Mouse (Mus musculus) heart, embryonic 11.5 days (tissue): Measurements from ENCODE around the gene Olfr538. TPM values are rescaled to one million over a fixed set of nuclear protein-coding genes. Genes with fewer than 3 reads are reported as not detected.
"Not testable (repeated sequence)": the region's sequence is repeated elsewhere in the genome, so short reads cannot be mapped to it uniquely, and the experiment has no call there.

Experiments used
- ATAC-seq: fragments of 200-750 bp; cut with Nextera tagmentation; replicated peaks from 2 replicates; pipeline ENCODE4 v1.8.0; 2017; ENCODE audit warnings: moderate library complexity; ENCODE audit not compliant: insufficient number of reproducible peaks, low FRiP score, low TSS enrichment
- H3K27ac ChIP-seq: fragments of 300-500 bp; sonication (generic); 2 replicates; pipeline ENCODE4 v1.5.1; 2014; ENCODE audit warnings: mild to moderate bottlenecking, low read depth, low read length
- H3K27me3 ChIP-seq: fragments of 300-500 bp; sonication (generic); 2 replicates; pipeline ENCODE4 v1.6.1; 2014; ENCODE audit warnings: mild to moderate bottlenecking, low read length, mixed read lengths; ENCODE audit not compliant: control insufficient read depth, insufficient read depth
- H3K36me3 ChIP-seq: fragments of 300-500 bp; sonication (generic); 2 replicates; pipeline ENCODE4 v1.6.1; 2014; ENCODE audit warnings: mild to moderate bottlenecking, low read length, moderate library complexity, mixed read lengths; ENCODE audit not compliant: control insufficient read depth, insufficient read depth
- H3K4me1 ChIP-seq: fragments of 300-500 bp; sonication (generic); 2 replicates; pipeline ENCODE4 v1.6.1; 2014; ENCODE audit warnings: low read length; ENCODE audit not compliant: control insufficient read depth, insufficient read depth
- H3K4me2 ChIP-seq: fragments of 300-500 bp; sonication (generic); 2 replicates; pipeline ENCODE4 v1.6.1; 2014; ENCODE audit warnings: mild to moderate bottlenecking, moderate library complexity
- H3K4me3 ChIP-seq: fragments of 300-500 bp; sonication (generic); 2 replicates; pipeline ENCODE4 v1.5.1; 2014; ENCODE audit warnings: low read depth, low read length
- H3K9ac ChIP-seq: fragments of 300-500 bp; sonication (generic); 2 replicates; pipeline ENCODE4 v1.6.1; 2014; ENCODE audit warnings: mild to moderate bottlenecking, low read depth, low read length, moderate library complexity
- H3K9me3 ChIP-seq: fragments of 300-500 bp; sonication (generic); replicated peaks from 2 replicates; pipeline ENCODE4 v1.6.1; 2016; ENCODE audit warnings: low read length; ENCODE audit not compliant: control insufficient read depth
- WGBS: fragments of 180-500 bp; shearing (Covaris S2); extraction: QIAGEN DNeasy Blood & Tissue Kit; methylation state at CpG from one replicate; pipeline ENCODE4 v1.1.7; 2014; ENCODE audit not compliant: insufficient replicate concordance; 5-methylcytosine and 5-hydroxymethylcytosine counted together
- polyA plus RNA-seq: library from polyadenylated mRNA; unstranded; fragments of >200 nt; fragmentation: Nextera tagmentation; extraction: Ambion mirVana; gene quantifications from 2 replicates; pipeline ENCODE4 v1.2.1, GENCODE M21; 2014

Gene Olfr538
- polyA plus RNA-seq, result not detected in 2 replicates

GRCm38 (mm10) chr7:140567586-140567985 lies at the start of gene Olfr538:
TSS of gene Olfr538 (plus strand) at chr7:140567886.
- Histone ChIP-seq H3K27me3 (no peaks in the 10 kb centered on the region), H3K27ac (no peak within 1 kb of the TSS), H3K4me1 (no peaks in the 10 kb centered on the region), H3K4me3 (no peak within 1 kb of the TSS), H3K9me3 (no peaks in the 10 kb centered on the region), H3K4me2 (no peak within 1 kb of the TSS), H3K36me3 (no peaks in the 10 kb centered on the region), H3K9ac (no peak within 1 kb of the TSS)
- ATAC-seq, result no peak
- WGBS, result 64% methylated on average over 3 of the region's 3 CpGs

- Histone ChIP-seq H3K4me3 (no peak overlapping the region), H3K4me2 (no peak overlapping the region), H3K9me3 (no peaks in the 10 kb centered on the region), H3K27me3 (no peaks in the 10 kb centered on the region), H3K27ac (no peak overlapping the region), H3K9ac (no peak overlapping the region), H3K36me3 (no peaks in the 10 kb centered on the region), H3K4me1 (no peaks in the 10 kb centered on the region)
- WGBS, result 61% methylated on average over 2 of the region's 2 CpGs
- no peak for ATAC-seq
Observed at GRCm38 (mm10) chr7:140539746-140540145, 27.9 kb upstream of the Olfr538 start.

- H3K4me3 ChIP-seq, H3K9ac ChIP-seq, H3K4me2 ChIP-seq, H3K27ac ChIP-seq, H3K4me1 ChIP-seq, H3K27me3 ChIP-seq, H3K36me3 ChIP-seq, ATAC-seq, H3K9me3 ChIP-seq: not testable (repeated sequence)
- 70% methylated on average over 2 of the region's 2 CpGs for WGBS
Observed at GRCm38 (mm10) chr7:140600969-140601368, 33.3 kb downstream of the Olfr538 start, which contains the start of gene Olfr46. TSS of gene Olfr46 (plus strand) at chr7:140601269.

Other genes with a start within 250 kb of the Olfr538 start
- gene Olfr525, start 247.0 kb upstream of the Olfr538 start, polyA plus RNA-seq, result not detected in 2 replicates
- not detected in 2 replicates for gene Olfr527, start 233.9 kb upstream of the Olfr538 start, polyA plus RNA-seq
- not detected in 2 replicates for gene Olfr60, start 206.2 kb upstream of the Olfr538 start, polyA plus RNA-seq
- gene Olfr530, start 191.6 kb upstream of the Olfr538 start, polyA plus RNA-seq, result not detected in 2 replicates
- not detected in 2 replicates for gene Olfr531, start 165.0 kb upstream of the Olfr538 start, polyA plus RNA-seq
- not detected in 2 replicates for gene Olfr532, start 146.2 kb upstream of the Olfr538 start, polyA plus RNA-seq
- gene Olfr533, start 104.5 kb upstream of the Olfr538 start, polyA plus RNA-seq, result not detected in 2 replicates
- gene Olfr535, start 83.7 kb upstream of the Olfr538 start, polyA plus RNA-seq, result not detected in 2 replicates
- not detected in 2 replicates for gene Olfr536, start 60.5 kb upstream of the Olfr538 start, polyA plus RNA-seq
- not detected in 2 replicates for gene Olfr46, start 33.4 kb downstream of the Olfr538 start, polyA plus RNA-seq
- not detected in 2 replicates for gene Olfr61, start 61.1 kb downstream of the Olfr538 start, polyA plus RNA-seq
- not detected in 2 replicates for gene Olfr53, start 78.6 kb downstream of the Olfr538 start, polyA plus RNA-seq
- gene Olfr539, start 92.0 kb downstream of the Olfr538 start, polyA plus RNA-seq, result not detected in 2 replicates
- not detected in 2 replicates for gene Olfr45, start 114.1 kb downstream of the Olfr538 start, polyA plus RNA-seq
- gene Olfr541, start 129.4 kb downstream of the Olfr538 start, polyA plus RNA-seq, result not detected in 2 replicates
- gene Cyp2e1, start 195.9 kb downstream of the Olfr538 start, polyA plus RNA-seq, result not detected in 2 replicates
- 0.25 and 0.70 TPM in 2 replicates for gene Syce1, start 220.0 kb downstream of the Olfr538 start, polyA plus RNA-seq